Mouse (Mus musculus): ENCODE data around the gene Rgma.

The Rgma gene

GRCm38 (mm10) chr7:73433637-73434335 is 58.5 kb downstream of the Rgma start:
- DNase-seq (ENCODE audit: low read depth): no peak

GRCm38 (mm10) chr7:73434336-73434677 is 59.0 kb downstream of the Rgma start:
- no peak for DNase-seq (ENCODE audit: low read depth)

GRCm38 (mm10) chr7:73435685-73436084 is 60.4 kb downstream of the Rgma start:
- peak; percentile 46 for DNase-seq (ENCODE audit: low read depth)

GRCm38 (mm10) chr7:73441802-73442201 is 66.5 kb downstream of the Rgma start:
- DNase-seq (ENCODE audit: low read depth): no peak

- no peak for DNase-seq (ENCODE audit: low read depth)
Measured at GRCm38 (mm10) chr7:73442246-73442645, 66.9 kb downstream of the Rgma start.

GRCm38 (mm10) chr7:73451594-73451993 is 76.3 kb downstream of the Rgma start:
- no peak for DNase-seq (ENCODE audit: low read depth)

- no peak for DNase-seq (ENCODE audit: low read depth)
Measured at GRCm38 (mm10) chr7:73452187-73452808, 77.0 kb downstream of the Rgma start.

GRCm38 (mm10) chr7:73454113-73454512 is 78.8 kb downstream of the Rgma start:
- DNase-seq (ENCODE audit: low read depth): no peak

GRCm38 (mm10) chr7:73463546-73463945 is 88.2 kb downstream of the Rgma start:
- DNase-seq (ENCODE audit: low read depth): no peak

- no peak for DNase-seq (ENCODE audit: low read depth)
Measured at GRCm38 (mm10) chr7:73467741-73468140, 92.4 kb downstream of the Rgma start.
